ENCODE assay signal across 8 mouse cellular contexts in the genomic region with DNA sequence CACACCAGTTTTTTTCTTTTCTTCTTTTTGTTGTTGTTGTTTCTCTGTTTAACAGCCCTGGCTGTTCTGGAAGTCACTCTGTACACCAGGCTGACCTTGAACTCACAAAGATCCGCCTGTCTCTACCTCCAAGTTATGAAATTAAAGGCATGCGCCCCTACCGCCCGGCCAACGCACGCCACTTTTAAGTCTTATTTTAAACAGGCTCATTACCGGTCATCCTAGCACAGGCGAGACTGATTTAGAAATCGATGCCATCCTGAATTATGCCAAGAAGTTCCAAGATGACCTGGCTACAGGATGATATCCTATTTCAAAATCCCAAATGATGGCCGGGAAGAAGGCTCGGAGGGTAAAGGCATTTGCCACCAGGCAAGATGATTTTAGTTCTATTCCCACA. TPM values are rescaled to one million over a fixed set of nuclear protein-coding genes. Genes with fewer than 3 reads are reported as not detected.
A peak's percentile ranks its signal among the peaks of the same experiment; 100 is the strongest.
DNase-seq lines count a peak whose midpoint lies in the region; ATAC-seq and TF ChIP-seq lines count a peak whose summit lies in the region.

A gene (plus strand): TSS at position 33 of the 400 bp plus-strand sequence.

- DNase-seq in CH12.LX (ENCODE audit: extremely low read depth): peak; percentile 81
- DNase-seq in T-cell, adult 2 months (ENCODE audit: low spot score): peak; percentile 75
- DNase-seq in fat pad, adult 2 months (ENCODE audit: extremely low read depth, low read depth, low spot score): peak; percentile 52
- DNase-seq in heart, postnatal 10 days: peak; percentile 40 to 57
- no peak for DNase-seq in left cerebral cortex, postnatal 4 days
- peak; percentile 85 for DNase-seq in midbrain, embryonic 11.5 days (ENCODE audit: low spot score, missing footprints)
- peak; percentile 51 for DNase-seq in thymus, adult 2 months
- DNase-seq in urinary bladder, adult 18-20 months (ENCODE audit: low spot score in 2 of 2): no peak

- H3K27me3 ChIP-seq in CH12.LX (replicated peaks): no peaks in the 10 kb centered on the region
- H3K27me3 ChIP-seq in midbrain, embryonic 11.5 days (ENCODE audit: control insufficient read depth, insufficient read depth, low read length): no peaks in the 10 kb centered on the region
- H3K27me3 ChIP-seq in thymus, adult 2 months (ENCODE audit: control insufficient read depth, insufficient read depth, low read length): no peaks in the 10 kb centered on the region

- intact Hi-C loops in heart, postnatal 10 days (cut with DNase I): no loop called here
- intact Hi-C loops in left cerebral cortex, postnatal 4 days (cut with DNase I): no loop called here

- ATAC-seq in midbrain, embryonic 11.5 days (ENCODE audit: low FRiP score): no peak

- peaks cover 25 to 34% of the 10 kb centered on the region in 2 experiments for H3K36me3 ChIP-seq in CH12.LX (replicated peaks in 1 of 2; ENCODE audit: control insufficient read depth in 1 of 2, insufficient read depth in 1 of 2, low read length in 1 of 2)
- peaks cover 10% of the 10 kb centered on the region; the same call in 1 of the 2 replicates for H3K36me3 ChIP-seq in midbrain, embryonic 11.5 days (ENCODE audit: control insufficient read depth, insufficient read depth, low read length)
- H3K36me3 ChIP-seq in thymus, adult 2 months (ENCODE audit: control insufficient read depth, insufficient read depth, low read length): peaks cover 27% of the 10 kb centered on the region

- H3K4me2 ChIP-seq in CH12.LX (ENCODE audit: insufficient read depth, low read depth, poor library complexity, severe bottlenecking): peak within 1 kb of the TSS; percentile 69
- peak within 1 kb of the TSS; percentile 64 for H3K4me2 ChIP-seq in midbrain, embryonic 11.5 days

- no peak for TF ChIP-seq POLR2A in CH12.LX (IDR thresholded peaks at IDR 0.05; ENCODE audit: low read depth, low read length)
- TF ChIP-seq POLR2A in thymus, adult 2 months (IDR thresholded peaks at IDR 0.05; ENCODE audit: control insufficient read depth, extremely low read depth, insufficient read depth, low read length, poor library complexity): no peak

- H3K79me2 ChIP-seq in CH12.LX (replicated peaks; ENCODE audit: control insufficient read depth, extremely low read depth, insufficient read depth, poor library complexity, severe bottlenecking): peaks cover 23% of the 10 kb centered on the region

- H3K4me1 ChIP-seq in CH12.LX (ENCODE audit: control insufficient read depth in 1 of 2, insufficient read depth in 2 of 2): peaks cover 2 to 39% of the 10 kb centered on the region in 2 experiments; a peak in 2 of 4 replicates
- peaks cover 6% of the 10 kb centered on the region; the same call in 1 of the 2 replicates for H3K4me1 ChIP-seq in midbrain, embryonic 11.5 days (ENCODE audit: control insufficient read depth, insufficient read depth, low read length)
- peaks cover 2% of the 10 kb centered on the region for H3K4me1 ChIP-seq in thymus, adult 2 months (replicated peaks; ENCODE audit: control insufficient read depth, insufficient read depth, low read length)

- TF ChIP-seq EP300 in CH12.LX (IDR thresholded peaks at IDR 0.05; ENCODE audit: low read length): no peak

- peak within 1 kb of the TSS; percentile 86 to 98 (median 89) for H3K4me3 ChIP-seq in CH12.LX (replicated peaks in 1 of 3; ENCODE audit: low read depth in 2 of 3, low read length in 2 of 3, poor library complexity in 1 of 3)
- peak within 1 kb of the TSS; percentile 76 for H3K4me3 ChIP-seq in midbrain, embryonic 11.5 days (ENCODE audit: low read depth, low read length)
- peak within 1 kb of the TSS; percentile 93 for H3K4me3 ChIP-seq in thymus, adult 2 months (ENCODE audit: control insufficient read depth, insufficient read depth, low read length)

- dilution Hi-C loops in CH12.LX (cut with MboI; ENCODE audit: extremely low pct_ligation_motif_present, extremely low pct_unique_long_range_greater_than_20kb, low sequenced_read_pairs): no loop called here

- no peak for TF ChIP-seq RAD21 in CH12.LX (IDR thresholded peaks at IDR 0.05; ENCODE audit: low read depth, low read length)

- H3K9ac ChIP-seq in CH12.LX (ENCODE audit: insufficient read depth, low read depth): peak within 1 kb of the TSS; percentile 82
- peak within 1 kb of the TSS; percentile 97 for H3K9ac ChIP-seq in midbrain, embryonic 11.5 days (ENCODE audit: low read length)

- in situ Hi-C loops in CH12.LX (cut with MboI; ENCODE audit: low pct_ligation_motif_present, low pct_unique_long_range_greater_than_20kb, low sequenced_read_pairs): no loop called here

- peak within 1 kb of the TSS; percentile 52 for H3K27ac ChIP-seq in CH12.LX (ENCODE audit: insufficient read depth, low read depth)
- peak within 1 kb of the TSS; percentile 74 for H3K27ac ChIP-seq in midbrain, embryonic 11.5 days (ENCODE audit: low read depth, low read length)
- H3K27ac ChIP-seq in thymus, adult 2 months (ENCODE audit: control insufficient read depth, insufficient read depth, low read length): peak within 1 kb of the TSS; percentile 5; the same call in 1 of the 2 replicates

- WGBS in midbrain, embryonic 11.5 days: 82% methylated on average over 11 of the region's 11 CpGs
- 17% methylated on average over 11 of the region's 11 CpGs for WGBS in thymus, adult 2 months

- TF ChIP-seq CTCF in CH12.LX (conservative IDR thresholded peaks at IDR 0.05 in 1 of 2, IDR thresholded peaks at IDR 0.05 in 1 of 2; ENCODE audit: low read depth in 2 of 2, low read length in 2 of 2): peak in 1 of 2 experiments; percentile 65; a peak in 2 of 4 replicates
- TF ChIP-seq CTCF in thymus, adult 2 months (IDR thresholded peaks at IDR 0.05; ENCODE audit: borderline replicate concordance, control insufficient read depth, extremely low read depth, insufficient read depth, low read length, poor library complexity): no peak

- no peaks in the 10 kb centered on the region for H3K9me3 ChIP-seq in CH12.LX (replicated peaks; ENCODE audit: low read length)
- no peaks in the 10 kb centered on the region for H3K9me3 ChIP-seq in midbrain, embryonic 11.5 days (ENCODE audit: control insufficient read depth, low read length)

TF ChIP-seq in CH12.LX, 34 proteins besides CTCF, POLR2A, EP300 and RAD21:
- 0 out of 2 replicates have a peak, but pooled peaks have one; percentile 19 for TF ChIP-seq JUND (conservative IDR thresholded peaks at IDR 0.05; ENCODE audit: low read depth, low read length)
- no peak for TF ChIP-seq RCOR1 (conservative IDR thresholded peaks at IDR 0.05; ENCODE audit: low read depth, low read length)
- TF ChIP-seq NRF1 (IDR thresholded peaks at IDR 0.05; ENCODE audit: low read depth, low read length): 0 out of 2 replicates have a peak, but pooled peaks have one; percentile 10
- no peak for TF ChIP-seq ETS1 (conservative IDR thresholded peaks at IDR 0.05; ENCODE audit: low read depth, low read length)
- no peak for TF ChIP-seq KAT2A (IDR thresholded peaks at IDR 0.05; ENCODE audit: insufficient replicate concordance, low read length)
- peak; percentile 74 for TF ChIP-seq TBP (conservative IDR thresholded peaks at IDR 0.05; ENCODE audit: low read depth, low read length)
- no peak for TF ChIP-seq CHD1 (IDR thresholded peaks at IDR 0.05; ENCODE audit: low read depth, low read length)
- TF ChIP-seq TCF12 (IDR thresholded peaks at IDR 0.05; ENCODE audit: low read depth, low read length): 0 out of 2 replicates have a peak, but pooled peaks have one; percentile 15

RNA-seq across cellular contexts. Expression of the gene that starts here (rescaled TPM):
- 53.6 and 59.7 TPM in 2 replicates for total RNA-seq in CH12.LX (2012; rRNA removed)
- total RNA-seq in CH12.LX (2014; rRNA removed): 56.6 and 56.9 TPM in 2 replicates
- 56.6 and 57.6 TPM in 2 replicates for polyA plus RNA-seq in CH12.LX (2012; ENCODE audit: insufficient read length, low read depth)
- total RNA-seq in heart, postnatal 10 days (2021): 10 to 100 TPM; 23.7 to 25.0 TPM
- total RNA-seq in left cerebral cortex, postnatal 4 days (2021): 10 to 100 TPM; 18.4 to 18.9 TPM
- polyA plus RNA-seq in midbrain, embryonic 11.5 days (2014; fragmentation: Nextera tagmentation; extraction: Ambion mirVana): 37.3 and 37.8 TPM in 2 replicates
- 52.9 and 60.6 TPM in 2 replicates for polyA plus RNA-seq in thymus, adult 2 months (2012; rRNA removed)

Comparison
In these comparisons a context has a peak if more than half of its experiments do, and no peak if none do; other contexts are left out.
1. DNase-seq: peak in CH12.LX (single experiment), T-cell, adult 2 months (single experiment), fat pad, adult 2 months (single experiment), heart, postnatal 10 days (2 of 2), midbrain, embryonic 11.5 days (single experiment) and thymus, adult 2 months (single experiment); none in left cerebral cortex, postnatal 4 days (single experiment) and urinary bladder, adult 18-20 months (0 of 2).
2. H3K27ac ChIP-seq: peak in every context shown above with its lines; median percentile 74 in midbrain, embryonic 11.5 days; 52 in CH12.LX; 5 in thymus, adult 2 months.
3. Peak in every context shown above with its lines, with median percentiles within 50 percentile points of each other: H3K4me3 ChIP-seq.